Mouse (Mus musculus): ENCODE measurements around the gene Gm19668. TPM values are rescaled to one million over a fixed set of nuclear protein-coding genes. Genes with fewer than 3 reads are reported as not detected.
"Not testable (repeated sequence)": the region's sequence is repeated elsewhere in the genome, so short reads cannot be mapped to it uniquely, and the experiment has no call there.

Gene Gm19668
- polyA plus RNA-seq, 1 experiment from 2014 or later = not detected

DNA sequence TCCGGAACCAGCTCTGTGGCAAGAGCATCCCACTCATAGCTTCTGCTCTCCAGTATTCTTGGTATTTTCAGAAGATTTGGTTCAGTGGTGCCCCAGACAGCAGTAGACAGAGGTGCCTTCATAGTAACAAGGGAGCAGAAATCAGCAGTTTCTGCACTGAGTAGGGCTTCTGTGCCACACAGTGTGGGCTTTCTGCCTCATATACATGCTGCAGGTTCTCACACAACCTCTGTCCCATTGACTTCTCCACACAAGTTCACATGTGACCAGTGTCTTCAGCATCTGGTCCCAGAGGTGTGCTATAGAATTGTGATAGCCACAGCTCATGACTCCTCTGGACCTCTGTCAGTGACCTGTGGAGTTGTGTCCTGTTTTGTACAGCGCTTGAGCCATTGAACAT lies 10.3 kb downstream of the Gm19668 start:
- WGBS = 87% methylated on average over 2 of the region's 2 CpGs
- H3K9ac ChIP-seq (replicated peaks; ENCODE audit: low read depth, low read length) = no peak overlapping the region
- H3K27me3 ChIP-seq (ENCODE audit: control insufficient read depth, insufficient read depth, low read length) = no peaks in the 10 kb centered on the region
- H3K36me3 ChIP-seq (ENCODE audit: control insufficient read depth, insufficient read depth, low read length) = no peaks in the 10 kb centered on the region
- no peaks in the 10 kb centered on the region for H3K9me3 ChIP-seq (ENCODE audit: control insufficient read depth, low read depth, low read length)
- no peaks in the 10 kb centered on the region for H3K4me1 ChIP-seq (ENCODE audit: control insufficient read depth, insufficient read depth, low read length)
- H3K27ac ChIP-seq (ENCODE audit: low read length) = no peak overlapping the region
- no peak overlapping the region for H3K4me2 ChIP-seq (replicated peaks; ENCODE audit: low read depth, low read length)
- ATAC-seq (ENCODE audit: insufficient number of reproducible peaks, insufficient read depth, low FRiP score, low read depth) = no peak
- H3K4me3 ChIP-seq (ENCODE audit: low read depth, low read length) = no peak overlapping the region

DNA sequence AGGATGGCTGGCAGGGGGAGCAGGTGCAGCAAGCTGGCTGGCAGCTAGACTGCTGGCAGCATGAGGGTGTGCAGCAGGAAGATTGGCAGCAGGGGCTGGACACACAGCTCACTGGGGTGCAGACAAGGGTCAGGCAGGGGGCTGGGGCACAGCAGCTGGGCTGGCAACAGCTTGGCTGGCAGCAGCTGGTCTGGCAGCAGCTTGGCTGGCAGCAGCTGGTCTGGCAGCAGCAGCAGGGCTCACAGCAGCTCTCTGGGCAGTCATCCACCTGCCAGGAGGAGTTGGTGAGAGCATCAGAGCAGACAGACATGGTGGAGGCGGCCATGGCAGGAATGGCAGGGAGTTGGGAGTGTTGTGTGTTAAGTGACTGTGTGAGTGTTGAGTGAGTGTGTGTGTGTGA lies 11.1 kb downstream of the Gm19668 start, which contains the start of gene Gm7137:
TSS of gene Gm7137 (minus strand) at position 325 of the 400 bp plus-strand sequence.
- H3K27me3 ChIP-seq (ENCODE audit: control insufficient read depth, insufficient read depth, low read length); H3K4me3 ChIP-seq (ENCODE audit: low read depth, low read length); H3K4me1 ChIP-seq (ENCODE audit: control insufficient read depth, insufficient read depth, low read length); H3K9ac ChIP-seq (replicated peaks; ENCODE audit: low read depth, low read length); ATAC-seq (ENCODE audit: insufficient number of reproducible peaks, insufficient read depth, low FRiP score, low read depth); H3K9me3 ChIP-seq (ENCODE audit: control insufficient read depth, low read depth, low read length); H3K4me2 ChIP-seq (replicated peaks; ENCODE audit: low read depth, low read length); H3K27ac ChIP-seq (ENCODE audit: low read length); H3K36me3 ChIP-seq (ENCODE audit: control insufficient read depth, insufficient read depth, low read length): not testable (repeated sequence)
- WGBS = 71% methylated on average over 1 of the region's 1 CpGs

DNA sequence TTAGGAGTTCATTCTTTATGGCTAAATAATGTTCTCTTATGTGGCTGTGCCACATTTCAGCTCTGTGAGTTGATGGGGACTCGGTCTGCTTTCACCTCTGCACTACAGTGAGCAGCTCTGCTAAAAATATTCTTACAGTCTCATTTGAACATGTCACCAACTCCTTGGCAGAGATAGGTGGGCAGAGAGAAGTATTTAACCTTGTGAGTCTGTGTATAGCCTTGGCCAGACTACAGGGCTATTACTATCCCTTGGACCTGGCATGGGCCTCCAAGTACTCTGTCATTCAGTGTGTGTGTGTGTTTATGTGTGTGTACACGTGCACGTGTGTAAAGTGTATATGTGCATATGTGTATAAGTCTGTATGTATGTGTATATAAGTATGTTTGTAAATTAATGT lies 15.5 kb downstream of the Gm19668 start:
- ATAC-seq (ENCODE audit: insufficient number of reproducible peaks, insufficient read depth, low FRiP score, low read depth); H3K4me1 ChIP-seq (ENCODE audit: control insufficient read depth, insufficient read depth, low read length); H3K4me2 ChIP-seq (replicated peaks; ENCODE audit: low read depth, low read length); H3K27me3 ChIP-seq (ENCODE audit: control insufficient read depth, insufficient read depth, low read length); H3K9ac ChIP-seq (replicated peaks; ENCODE audit: low read depth, low read length); H3K27ac ChIP-seq (ENCODE audit: low read length); H3K36me3 ChIP-seq (ENCODE audit: control insufficient read depth, insufficient read depth, low read length); H3K9me3 ChIP-seq (ENCODE audit: control insufficient read depth, low read depth, low read length); H3K4me3 ChIP-seq (ENCODE audit: low read depth, low read length): not testable (repeated sequence)
- WGBS = 88% methylated on average over 1 of the region's 3 CpGs

DNA sequence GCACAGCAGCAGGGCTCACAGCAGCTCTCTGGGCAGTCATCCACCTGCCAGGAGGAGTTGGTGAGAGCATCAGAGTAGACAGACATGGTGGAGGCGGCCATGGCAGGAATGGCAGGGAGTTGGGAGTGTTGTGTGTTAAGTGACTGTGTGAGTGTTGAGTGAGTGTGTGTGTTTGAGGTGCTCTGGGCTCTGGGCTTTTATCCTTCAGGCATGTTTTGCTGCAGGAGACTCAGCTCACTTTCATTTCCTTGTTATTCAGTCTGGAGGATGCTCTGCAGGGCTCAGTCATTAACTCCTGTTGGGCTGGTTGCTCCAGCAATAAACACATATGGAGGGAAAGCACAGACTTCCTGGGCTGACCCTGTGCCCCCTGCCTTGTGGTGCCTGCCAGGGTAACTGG lies 16.5 kb downstream of the Gm19668 start, which contains the start of gene Gm3250:
TSS of gene Gm3250 (minus strand) at position 101 of the 400 bp plus-strand sequence.
- H3K9me3 ChIP-seq (ENCODE audit: control insufficient read depth, low read depth, low read length); H3K9ac ChIP-seq (replicated peaks; ENCODE audit: low read depth, low read length); H3K27ac ChIP-seq (ENCODE audit: low read length); H3K4me3 ChIP-seq (ENCODE audit: low read depth, low read length); H3K36me3 ChIP-seq (ENCODE audit: control insufficient read depth, insufficient read depth, low read length); H3K4me2 ChIP-seq (replicated peaks; ENCODE audit: low read depth, low read length); H3K27me3 ChIP-seq (ENCODE audit: control insufficient read depth, insufficient read depth, low read length); ATAC-seq (ENCODE audit: insufficient number of reproducible peaks, insufficient read depth, low FRiP score, low read depth); H3K4me1 ChIP-seq (ENCODE audit: control insufficient read depth, insufficient read depth, low read length): not testable (repeated sequence)
- no CpG with 5 or more reads among the region's 1 CpGs for WGBS

DNA sequence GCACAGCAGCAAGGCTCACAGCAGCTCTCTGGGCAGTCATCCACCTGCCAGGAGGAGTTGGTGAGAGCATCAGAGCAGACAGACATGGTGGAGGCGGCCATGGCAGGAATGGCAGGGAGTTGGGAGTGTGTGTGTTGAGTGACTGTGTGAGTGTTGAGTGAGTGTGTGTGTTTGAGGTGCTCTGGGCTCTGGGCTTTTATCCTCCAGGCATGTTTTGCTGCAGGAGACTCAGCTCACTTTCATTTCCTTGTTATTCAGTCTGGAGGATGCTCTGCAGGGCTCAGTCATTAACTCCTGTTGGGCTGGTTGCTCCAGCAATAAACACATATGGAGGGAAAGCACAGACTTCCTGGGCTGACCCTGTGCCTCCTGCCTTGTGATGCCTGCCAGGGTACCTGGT lies 22.1 kb downstream of the Gm19668 start, which contains the start of gene Gm7138:
TSS of gene Gm7138 (minus strand) at position 101 of the 400 bp plus-strand sequence.
- not testable (repeated sequence) for H3K4me1 ChIP-seq (ENCODE audit: control insufficient read depth, insufficient read depth, low read length); H3K4me3 ChIP-seq (ENCODE audit: low read depth, low read length); H3K9ac ChIP-seq (replicated peaks; ENCODE audit: low read depth, low read length); H3K27me3 ChIP-seq (ENCODE audit: control insufficient read depth, insufficient read depth, low read length); H3K36me3 ChIP-seq (ENCODE audit: control insufficient read depth, insufficient read depth, low read length); H3K27ac ChIP-seq (ENCODE audit: low read length); H3K4me2 ChIP-seq (replicated peaks; ENCODE audit: low read depth, low read length); ATAC-seq (ENCODE audit: insufficient number of reproducible peaks, insufficient read depth, low FRiP score, low read depth); H3K9me3 ChIP-seq (ENCODE audit: control insufficient read depth, low read depth, low read length)
- 62% methylated on average over 1 of the region's 1 CpGs for WGBS

DNA sequence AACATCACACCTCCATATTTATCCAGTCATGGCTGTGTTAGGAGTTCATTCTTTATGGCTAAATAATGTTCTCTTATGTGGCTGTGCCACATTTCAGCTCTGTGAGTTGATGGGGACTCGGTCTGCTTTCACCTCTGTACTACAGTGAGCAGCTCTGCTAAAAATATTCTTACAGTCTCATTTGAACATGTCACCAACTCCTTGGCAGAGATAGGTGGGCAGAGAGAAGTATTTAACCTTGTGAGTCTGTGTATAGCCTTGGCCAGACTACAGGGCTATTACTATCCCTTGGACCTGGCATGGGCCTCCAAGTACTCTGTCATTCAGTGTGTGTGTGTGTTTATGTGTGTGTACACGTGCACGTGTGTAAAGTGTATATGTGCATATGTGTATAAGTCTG lies 26.8 kb downstream of the Gm19668 start:
- not testable (repeated sequence) for H3K9ac ChIP-seq (replicated peaks; ENCODE audit: low read depth, low read length); H3K27ac ChIP-seq (ENCODE audit: low read length); H3K4me2 ChIP-seq (replicated peaks; ENCODE audit: low read depth, low read length); ATAC-seq (ENCODE audit: insufficient number of reproducible peaks, insufficient read depth, low FRiP score, low read depth); H3K9me3 ChIP-seq (ENCODE audit: control insufficient read depth, low read depth, low read length); H3K4me1 ChIP-seq (ENCODE audit: control insufficient read depth, insufficient read depth, low read length); H3K27me3 ChIP-seq (ENCODE audit: control insufficient read depth, insufficient read depth, low read length); H3K36me3 ChIP-seq (ENCODE audit: control insufficient read depth, insufficient read depth, low read length); H3K4me3 ChIP-seq (ENCODE audit: low read depth, low read length)
- 91% methylated on average over 1 of the region's 3 CpGs for WGBS

DNA sequence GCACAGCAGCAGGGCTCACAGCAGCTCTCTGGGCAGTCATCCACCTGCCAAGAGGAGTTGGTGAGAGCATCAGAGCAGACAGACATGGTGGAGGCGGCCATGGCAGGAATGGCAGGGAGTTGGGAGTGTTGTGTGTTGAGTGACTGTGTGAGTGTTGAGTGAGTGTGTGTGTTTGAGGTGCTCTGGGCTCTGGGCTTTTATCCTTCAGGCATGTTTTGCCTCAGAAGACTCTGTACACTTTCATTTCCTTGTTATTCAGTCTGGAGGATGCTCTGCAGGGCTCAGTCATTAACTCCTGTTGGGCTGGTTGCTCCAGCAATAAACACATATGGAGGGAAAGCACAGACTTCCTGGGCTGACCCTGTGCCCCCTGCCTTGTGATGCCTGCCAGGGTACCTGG lies 27.7 kb downstream of the Gm19668 start, which contains the start of gene Gm3238:
TSS of gene Gm3238 (minus strand) at position 101 of the 400 bp plus-strand sequence.
- not testable (repeated sequence) for H3K27me3 ChIP-seq (ENCODE audit: control insufficient read depth, insufficient read depth, low read length); H3K4me1 ChIP-seq (ENCODE audit: control insufficient read depth, insufficient read depth, low read length); H3K4me3 ChIP-seq (ENCODE audit: low read depth, low read length); H3K9me3 ChIP-seq (ENCODE audit: control insufficient read depth, low read depth, low read length); H3K27ac ChIP-seq (ENCODE audit: low read length); H3K36me3 ChIP-seq (ENCODE audit: control insufficient read depth, insufficient read depth, low read length); ATAC-seq (ENCODE audit: insufficient number of reproducible peaks, insufficient read depth, low FRiP score, low read depth); H3K4me2 ChIP-seq (replicated peaks; ENCODE audit: low read depth, low read length); H3K9ac ChIP-seq (replicated peaks; ENCODE audit: low read depth, low read length)
- 57% methylated on average over 1 of the region's 1 CpGs for WGBS

DNA sequence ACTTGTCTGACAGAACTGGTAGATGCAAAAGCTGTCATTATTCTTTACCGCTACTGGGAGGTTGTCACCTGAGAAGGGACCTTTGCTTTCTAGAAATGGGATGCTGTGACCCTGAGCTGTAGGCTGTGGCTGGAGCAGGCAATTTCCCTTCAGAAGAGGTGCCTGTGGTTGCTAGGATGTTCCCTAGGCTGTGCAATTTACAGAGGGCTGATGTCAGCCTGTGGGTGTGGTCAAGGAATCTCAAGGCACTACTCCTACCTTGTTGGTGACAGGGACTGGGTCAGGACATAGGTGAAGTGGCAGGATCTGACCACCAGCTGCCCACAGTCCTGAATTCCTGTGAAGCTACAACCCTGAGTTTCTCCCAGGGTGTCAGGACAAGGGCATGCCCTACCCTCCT lies 29.2 kb downstream of the Gm19668 start:
- H3K4me2 ChIP-seq (replicated peaks; ENCODE audit: low read depth, low read length) = no peak overlapping the region
- no peaks in the 10 kb centered on the region for H3K9me3 ChIP-seq (ENCODE audit: control insufficient read depth, low read depth, low read length)
- H3K4me3 ChIP-seq (ENCODE audit: low read depth, low read length) = no peak overlapping the region
- no peaks in the 10 kb centered on the region for H3K36me3 ChIP-seq (ENCODE audit: control insufficient read depth, insufficient read depth, low read length)
- no peaks in the 10 kb centered on the region for H3K4me1 ChIP-seq (ENCODE audit: control insufficient read depth, insufficient read depth, low read length)
- no peak overlapping the region for H3K9ac ChIP-seq (replicated peaks; ENCODE audit: low read depth, low read length)
- no peak for ATAC-seq (ENCODE audit: insufficient number of reproducible peaks, insufficient read depth, low FRiP score, low read depth)
- no peaks in the 10 kb centered on the region for H3K27me3 ChIP-seq (ENCODE audit: control insufficient read depth, insufficient read depth, low read length)
- 56% methylated on average over 1 of the region's 1 CpGs for WGBS
- no peak overlapping the region for H3K27ac ChIP-seq (ENCODE audit: low read length)

DNA sequence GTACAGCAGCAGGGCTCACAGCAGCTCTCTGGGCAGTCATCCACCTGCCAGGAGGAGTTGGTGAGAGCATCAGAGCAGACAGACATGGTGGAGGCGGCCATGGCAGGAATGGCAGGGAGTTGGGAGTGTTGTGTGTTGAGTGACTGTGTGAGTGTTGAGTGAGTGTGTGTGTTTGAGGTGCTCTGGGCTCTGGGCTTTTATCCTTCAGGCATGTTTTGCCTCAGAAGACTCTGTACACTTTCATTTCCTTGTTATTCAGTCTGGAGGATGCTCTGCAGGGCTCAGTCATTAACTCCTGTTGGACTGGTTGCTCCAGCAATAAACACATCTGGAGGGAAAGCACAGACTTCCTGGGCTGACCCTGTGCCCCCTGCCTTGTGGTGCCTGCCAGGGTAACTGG lies 39.4 kb downstream of the Gm19668 start, which contains the start of gene Gm3233:
TSS of gene Gm3233 (minus strand) at position 101 of the 400 bp plus-strand sequence.
- H3K27me3 ChIP-seq (ENCODE audit: control insufficient read depth, insufficient read depth, low read length); H3K9ac ChIP-seq (replicated peaks; ENCODE audit: low read depth, low read length); H3K27ac ChIP-seq (ENCODE audit: low read length); H3K9me3 ChIP-seq (ENCODE audit: control insufficient read depth, low read depth, low read length); ATAC-seq (ENCODE audit: insufficient number of reproducible peaks, insufficient read depth, low FRiP score, low read depth); H3K4me2 ChIP-seq (replicated peaks; ENCODE audit: low read depth, low read length); H3K36me3 ChIP-seq (ENCODE audit: control insufficient read depth, insufficient read depth, low read length); H3K4me1 ChIP-seq (ENCODE audit: control insufficient read depth, insufficient read depth, low read length); H3K4me3 ChIP-seq (ENCODE audit: low read depth, low read length): not testable (repeated sequence)
- no CpG with 5 or more reads among the region's 1 CpGs for WGBS

Data from stomach, embryonic 14.5 days (tissue).